Mouse (Mus musculus) spleen, adult 2 months (tissue): ENCODE measurements at regions not wholly inside any gene's neighbourhood (a gene's known extent, or its start where the extent isn't known, plus 50 kb on each side); places are given as distances from the start of the nearest gene placed in this dataset.

ENCODE experiments used
- DNase-seq, 2 experiments: peaks; one replicate each; pipeline versions ENCODE4 v3.0.0 to v3.0.0-alpha.2; 2012 to 2021; ENCODE audit warnings: low spot score in 2 of 2, low read depth in 1 of 2
- H3K27ac ChIP-seq: fragments of 200-500 bp; 2 replicates; pipeline ENCODE4 v1.5.1; 2012; ENCODE audit warnings: low read length, inconsistent platforms; ENCODE audit not compliant: insufficient read depth
- H3K27me3 ChIP-seq: fragments of 200-500 bp; 2 replicates; pipeline ENCODE4 v1.6.1; 2012; ENCODE audit warnings: mild to moderate bottlenecking, moderate library complexity, low read length, inconsistent platforms; ENCODE audit not compliant: control insufficient read depth, insufficient read depth
- H3K36me3 ChIP-seq: fragments of 200-500 bp; 2 replicates; pipeline ENCODE4 v1.6.1; 2012; ENCODE audit warnings: mild to moderate bottlenecking, low read length, inconsistent platforms; ENCODE audit not compliant: control insufficient read depth, insufficient read depth
- H3K4me1 ChIP-seq: fragments of 200-500 bp; 2 replicates; pipeline ENCODE4 v1.6.1; 2011; ENCODE audit warnings: inconsistent platforms; ENCODE audit not compliant: control insufficient read depth, insufficient read depth, insufficient read length
- H3K4me3 ChIP-seq: fragments of 200-500 bp; 2 replicates; pipeline ENCODE4 v1.5.1; 2011; ENCODE audit warnings: mild to moderate bottlenecking, inconsistent platforms; ENCODE audit not compliant: insufficient read depth, insufficient read length; ENCODE audit errors: extremely low read depth
- CTCF ChIP-seq: fragments of 200-500 bp; IDR thresholded peaks from 2 replicates; pipeline ENCODE4 v1.5.1; 2011; ENCODE audit warnings: mild to moderate bottlenecking, inconsistent platforms; ENCODE audit not compliant: insufficient read depth, insufficient read length, insufficient replicate concordance; ENCODE audit errors: extremely low read depth
- POLR2A ChIP-seq: fragments of 200-500 bp; IDR thresholded peaks from 2 replicates; pipeline ENCODE4 v1.6.1; 2011; ENCODE audit warnings: low read depth, low read length, inconsistent platforms
- WGBS: fragments of 180-500 bp; shearing (Covaris S2); methylation state at CpG from one replicate; pipeline ENCODE4 v1.1.7; 2018; 5-methylcytosine and 5-hydroxymethylcytosine counted together

- H3K36me3 ChIP-seq, result no peaks in the 10 kb centered on the region
- 25% methylated on average over 6 of the region's 6 CpGs for WGBS
- no peak for TF ChIP-seq CTCF
- TF ChIP-seq POLR2A, result no peak
- peak overlapping the region; percentile 71; the same call in 1 of the 2 replicates for H3K27ac ChIP-seq
- peaks cover 28% of the 10 kb centered on the region; the same call in 1 of the 2 replicates for H3K4me1 ChIP-seq
- DNase-seq, result peak in 1 of 2 experiments; percentile 31
- H3K4me3 ChIP-seq, result no peak overlapping the region
- no peaks in the 10 kb centered on the region for H3K27me3 ChIP-seq
These were observed 180.5 kb downstream of the Bcl11a start for GRCm38 (mm10) chr11:24258340-24258739.

GRCm38 (mm10) chr11:24259668-24260067 lies 181.8 kb downstream of the Bcl11a start:
- Histone ChIP-seq H3K4me3 (no peak overlapping the region), H3K36me3 (no peaks in the 10 kb centered on the region), H3K27ac (peak overlapping the region; percentile 21; the same call in 1 of the 2 replicates), H3K27me3 (no peaks in the 10 kb centered on the region), H3K4me1 (peaks cover 24% of the 10 kb centered on the region; the same call in 1 of the 2 replicates)
- no peak for DNase-seq
- TF ChIP-seq CTCF (no peak), POLR2A (no peak)
- 34% methylated on average over 2 of the region's 2 CpGs for WGBS

GRCm38 (mm10) chr11:24269046-24269445 lies 191.2 kb downstream of the Bcl11a start:
- Histone ChIP-seq H3K27ac (no peak overlapping the region), H3K27me3 (no peaks in the 10 kb centered on the region), H3K4me1 (no peaks in the 10 kb centered on the region), H3K36me3 (no peaks in the 10 kb centered on the region), H3K4me3 (no peak overlapping the region)
- TF ChIP-seq CTCF (no peak), POLR2A (no peak)
- DNase-seq, result no peak
- 77% methylated on average over 2 of the region's 2 CpGs for WGBS

- no peak overlapping the region for H3K4me3 ChIP-seq
- H3K27me3 ChIP-seq, result no peaks in the 10 kb centered on the region
- no peaks in the 10 kb centered on the region for H3K4me1 ChIP-seq
- TF ChIP-seq CTCF (no peak), POLR2A (no peak)
- H3K36me3 ChIP-seq, result no peaks in the 10 kb centered on the region
- 82% methylated on average over 5 of the region's 5 CpGs for WGBS
- no peak for DNase-seq
- H3K27ac ChIP-seq, result no peak overlapping the region
These were observed 203.8 kb downstream of the Bcl11a start for GRCm38 (mm10) chr11:24281628-24282027.

- H3K27ac ChIP-seq, result no peak overlapping the region
- WGBS, result 86% methylated on average over 9 of the region's 9 CpGs
- no peaks in the 10 kb centered on the region for H3K27me3 ChIP-seq
- no peak for DNase-seq
- TF ChIP-seq CTCF, result no peak
- no peak for TF ChIP-seq POLR2A
- no peak overlapping the region for H3K4me3 ChIP-seq
- H3K4me1 ChIP-seq, result no peaks in the 10 kb centered on the region
- no peaks in the 10 kb centered on the region for H3K36me3 ChIP-seq
These were observed 204.7 kb downstream of the Bcl11a start for GRCm38 (mm10) chr11:24282556-24282955.

- no peaks in the 10 kb centered on the region for H3K36me3 ChIP-seq
- no peaks in the 10 kb centered on the region for H3K27me3 ChIP-seq
- TF ChIP-seq POLR2A (no peak), CTCF (no peak)
- DNase-seq, result no peak
- H3K27ac ChIP-seq, result no peak overlapping the region
- WGBS, result 88% methylated on average over 18 of the region's 18 CpGs
- H3K4me1 ChIP-seq, result no peaks in the 10 kb centered on the region
- H3K4me3 ChIP-seq, result no peak overlapping the region
These were observed 208.6 kb downstream of the Bcl11a start for GRCm38 (mm10) chr11:24286129-24287108.

- 85% methylated on average over 3 of the region's 3 CpGs for WGBS
- Histone ChIP-seq H3K4me3 (no peak overlapping the region), H3K4me1 (peaks cover 5% of the 10 kb centered on the region; the same call in 1 of the 2 replicates), H3K27ac (no peak overlapping the region), H3K27me3 (no peaks in the 10 kb centered on the region), H3K36me3 (no peaks in the 10 kb centered on the region)
- TF ChIP-seq POLR2A (no peak), CTCF (no peak)
- no peak for DNase-seq
These were observed 215.4 kb downstream of the Bcl11a start for GRCm38 (mm10) chr11:24293209-24293608.
